In genomic region chr6:113193765-113194460, GRCm38 (mm10) we compare ENCODE assay signal across 1 mouse cellular context.
TF ChIP-seq lines count a peak whose summit lies in the region.

No protein-coding gene starts in this region.

TF ChIP-seq in MEL, 35 proteins besides CTCF, POLR2A, EP300 and RAD21 (continued from another document):
- TF ChIP-seq MXI1 (IDR thresholded peaks at IDR 0.05; ENCODE audit: low read depth, low read length) = no peak
